Mouse (Mus musculus): ENCODE data around the gene Angel2.
"Not testable (repeated sequence)": the region's sequence is repeated elsewhere in the genome, so short reads cannot be mapped to it uniquely, and the experiment has no call there.

The Angel2 gene

GRCm38 (mm10) chr1:190924812-190925211 lies at the start of gene Angel2:
Gene Angel2 (plus strand): TSS chr1:190925112.
- DNase-seq (ENCODE audit: low spot score in 2 of 2): not testable (repeated sequence)

- DNase-seq (ENCODE audit: low spot score in 2 of 2): no peak
Observed at GRCm38 (mm10) chr1:190875751-190876150, 49.2 kb upstream of the Angel2 start.

- no peak for DNase-seq (ENCODE audit: low spot score in 2 of 2)
Observed at GRCm38 (mm10) chr1:190880638-190881037, 44.3 kb upstream of the Angel2 start.

GRCm38 (mm10) chr1:190881422-190881821 lies 43.5 kb upstream of the Angel2 start:
- peak; percentile 37 to 67 for DNase-seq (ENCODE audit: low spot score in 2 of 2)

GRCm38 (mm10) chr1:190886014-190886413 lies 38.9 kb upstream of the Angel2 start:
- DNase-seq (ENCODE audit: low spot score in 2 of 2): no peak

- DNase-seq (ENCODE audit: low spot score in 2 of 2): no peak
Observed at GRCm38 (mm10) chr1:190888031-190888430, 36.9 kb upstream of the Angel2 start.

- no peak for DNase-seq (ENCODE audit: low spot score in 2 of 2)
Observed at GRCm38 (mm10) chr1:190888646-190889045, 36.3 kb upstream of the Angel2 start.

- DNase-seq (ENCODE audit: low spot score in 2 of 2): no peak
Observed at GRCm38 (mm10) chr1:190893559-190894167, 31.2 kb upstream of the Angel2 start.

GRCm38 (mm10) chr1:190898186-190898585 lies 26.7 kb upstream of the Angel2 start:
- DNase-seq (ENCODE audit: low spot score in 2 of 2): no peak

GRCm38 (mm10) chr1:190898899-190899575 lies 25.9 kb upstream of the Angel2 start:
- DNase-seq (ENCODE audit: low spot score in 2 of 2): no peak

- no peak for DNase-seq (ENCODE audit: low spot score in 2 of 2)
Observed at GRCm38 (mm10) chr1:190901082-190901481, 23.8 kb upstream of the Angel2 start.

GRCm38 (mm10) chr1:190904136-190904535 lies 20.8 kb upstream of the Angel2 start:
- no peak for DNase-seq (ENCODE audit: low spot score in 2 of 2)

- no peak for DNase-seq (ENCODE audit: low spot score in 2 of 2)
Observed at GRCm38 (mm10) chr1:190904714-190905113, 20.2 kb upstream of the Angel2 start.

- DNase-seq (ENCODE audit: low spot score in 2 of 2): no peak
Observed at GRCm38 (mm10) chr1:190910836-190911235, 14.1 kb upstream of the Angel2 start.

GRCm38 (mm10) chr1:190911415-190912123 lies 13.3 kb upstream of the Angel2 start, which contains the start of gene Rps6kc1:
Gene Rps6kc1 (minus strand): TSS chr1:190911770.
- DNase-seq (ENCODE audit: low spot score in 2 of 2): peak; percentile 76 to 80

- no peak for DNase-seq (ENCODE audit: low spot score in 2 of 2)
Observed at GRCm38 (mm10) chr1:190912623-190913022, 12.3 kb upstream of the Angel2 start.

- DNase-seq (ENCODE audit: low spot score in 2 of 2): no peak
Observed at GRCm38 (mm10) chr1:190918938-190919337, 6.0 kb upstream of the Angel2 start.

GRCm38 (mm10) chr1:190919725-190920469 lies 5.0 kb upstream of the Angel2 start:
- no peak for DNase-seq (ENCODE audit: low spot score in 2 of 2)

GRCm38 (mm10) chr1:190927311-190927710 lies 2.4 kb downstream of the Angel2 start:
- DNase-seq (ENCODE audit: low spot score in 2 of 2): no peak

GRCm38 (mm10) chr1:190927751-190928369 lies 2.9 kb downstream of the Angel2 start:
- DNase-seq (ENCODE audit: low spot score in 2 of 2): no peak

- peak; percentile 87 to 95 for DNase-seq (ENCODE audit: low spot score in 2 of 2)
Observed at GRCm38 (mm10) chr1:190928370-190929009, 3.6 kb downstream of the Angel2 start.
